Mouse (Mus musculus) retina, postnatal 7 days (tissue): Measurements from ENCODE around the gene Nceh1.

Experiments
- DNase-seq: peaks from one replicate; pipeline ENCODE4 v3.0.0-alpha.2; 2012; ENCODE audit warnings: low read depth, low spot score

Gene Nceh1

GRCm38 (mm10) chr3:27320613-27321495 lies 138.1 kb downstream of the Nceh1 start:
- no peak for DNase-seq

DNA sequence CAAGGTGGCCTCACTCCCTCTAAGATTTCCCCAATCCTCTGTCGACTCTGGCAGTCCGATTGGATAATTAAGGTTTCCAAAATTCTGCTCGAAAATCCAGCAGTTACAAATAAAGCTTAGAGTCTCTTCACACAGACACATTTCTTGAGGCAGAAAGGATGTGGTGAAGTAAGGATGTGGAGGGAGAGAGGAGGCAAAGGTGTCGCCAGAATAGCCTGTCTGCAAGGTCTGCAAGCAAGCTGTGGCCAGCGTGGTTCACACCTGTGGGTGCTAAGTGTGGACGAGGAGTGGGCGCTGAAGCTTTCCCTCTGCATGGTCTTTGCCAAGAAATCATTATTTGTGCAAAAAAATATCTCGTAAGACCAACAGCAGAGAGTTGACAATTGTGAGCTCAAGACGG lies 139.8 kb downstream of the Nceh1 start:
- DNase-seq: no peak

GRCm38 (mm10) chr3:27323551-27323950 lies 140.8 kb downstream of the Nceh1 start:
- no peak for DNase-seq

- DNase-seq: no peak
Observed at GRCm38 (mm10) chr3:27326633-27327191, 143.9 kb downstream of the Nceh1 start.

DNA sequence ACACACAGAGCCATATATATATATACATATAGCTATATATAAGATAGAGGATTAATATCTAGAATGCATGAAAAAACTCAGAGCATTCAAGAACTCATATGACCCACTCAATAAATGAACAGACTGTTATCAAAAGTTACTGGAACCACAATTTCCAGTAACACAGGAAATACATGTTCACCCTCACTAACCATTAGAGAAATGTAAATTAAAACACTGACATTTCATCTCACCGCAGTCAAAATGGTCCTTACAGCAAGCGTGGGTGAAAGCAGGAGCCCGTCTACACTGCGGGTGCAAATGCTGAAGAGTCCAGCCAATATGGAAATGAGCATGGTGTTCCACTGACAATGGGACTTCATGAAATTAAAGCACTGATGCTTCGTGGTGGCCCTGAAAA lies 147.9 kb downstream of the Nceh1 start:
- no peak for DNase-seq
